Mouse (Mus musculus) lung, adult 10 weeks (tissue): ENCODE results near the gene Sgpp2. TPM values are rescaled to one million over a fixed set of nuclear protein-coding genes. Genes with fewer than 3 reads are reported as not detected.

Experiments
- polyA plus RNA-seq: library from polyadenylated mRNA; stranded (reverse); fragments of 350-450 nt; fragmentation: Illumina TruSeq; extraction: RNeasy Lipid Tissue Mini Kit (QIAGEN cat#74804); gene quantifications from one replicate; pipeline ENCODE4 v1.2.3, GENCODE M21; 2014; ENCODE audit warnings: low read depth, low replicate concordance; ENCODE audit not compliant: insufficient read depth

Sgpp2 gene
- 10.6 TPM for polyA plus RNA-seq

GRCm38 (mm10) chr1:78310021-78310752 is at the start of gene Sgpp2:
TSS of gene Sgpp2 (plus strand) at chr1:78310345.

Other genes starting within 250 kb of the Sgpp2 start
- gene Pax3, start 113.2 kb upstream of the Sgpp2 start, polyA plus RNA-seq: not detected
- 24.1 TPM for gene Farsb, start 178.6 kb downstream of the Sgpp2 start, polyA plus RNA-seq
- 1.4 TPM for gene Mogat1, start 200.6 kb downstream of the Sgpp2 start, polyA plus RNA-seq
- gene BC035947, start 201.8 kb downstream of the Sgpp2 start, polyA plus RNA-seq: 0.10 TPM